Mouse (Mus musculus) heart, postnatal 0 days (tissue): ENCODE measurements around the gene Hoxa1. TPM values are rescaled to one million over a fixed set of nuclear protein-coding genes. Genes with fewer than 3 reads are reported as not detected.

Source experiments
- ATAC-seq: fragments of 200-750 bp; cut with Nextera tagmentation; 2 replicates; pipeline ENCODE4 v1.8.0; 2017; ENCODE audit warnings: low read depth, moderate number of reproducible peaks, moderate library complexity; ENCODE audit not compliant: insufficient read depth
- DNase-seq: peaks from one replicate; pipeline ENCODE4 v3.0.0-alpha.2; 2016; ENCODE audit warnings: low spot score
- H3K27ac ChIP-seq: fragments of 300-500 bp; sonication (generic); 2 replicates; pipeline ENCODE4 v1.5.1; 2014; ENCODE audit warnings: low read depth, mild to moderate bottlenecking
- H3K27me3 ChIP-seq: fragments of 300-500 bp; sonication (generic); 2 replicates; pipeline ENCODE4 v1.6.1; 2014; ENCODE audit warnings: low read length, mixed read lengths; ENCODE audit not compliant: control insufficient read depth, insufficient read depth
- H3K36me3 ChIP-seq: fragments of 300-500 bp; sonication (generic); replicated peaks from 2 replicates; pipeline ENCODE4 v1.6.1; 2014; ENCODE audit warnings: low read length, mixed read lengths; ENCODE audit not compliant: control insufficient read depth, insufficient read depth
- H3K4me1 ChIP-seq: fragments of 300-500 bp; sonication (generic); 2 replicates; pipeline ENCODE4 v1.6.1; 2014; ENCODE audit warnings: antibody characterized with exemption; ENCODE audit not compliant: control insufficient read depth, insufficient read depth
- H3K4me2 ChIP-seq: fragments of 300-500 bp; sonication (generic); 2 replicates; pipeline ENCODE4 v1.6.1; 2014; ENCODE audit warnings: low read depth, mild to moderate bottlenecking, low read length, moderate library complexity
- H3K4me3 ChIP-seq: fragments of 300-500 bp; sonication (generic); 2 replicates; pipeline ENCODE4 v1.5.1; 2014; ENCODE audit warnings: low read depth, low read length
- H3K9ac ChIP-seq: fragments of 300-500 bp; sonication (generic); replicated peaks from 2 replicates; pipeline ENCODE4 v1.6.1; 2014; ENCODE audit warnings: low read depth, low read length, mixed read lengths
- H3K9me3 ChIP-seq: fragments of 300-500 bp; sonication (generic); replicated peaks from 2 replicates; pipeline ENCODE4 v1.6.1; 2016; ENCODE audit warnings: low read length; ENCODE audit not compliant: control insufficient read depth
- CTCF ChIP-seq: IDR thresholded peaks from 2 replicates; pipeline ENCODE4 v1.5.1; 2016; ENCODE audit warnings: antibody characterized with exemption, control low read depth, low read depth
- EP300 ChIP-seq: IDR thresholded peaks from 2 replicates; pipeline ENCODE4 v1.6.1; 2016; ENCODE audit warnings: antibody characterized with exemption, low read depth
- WGBS: fragments of 180-500 bp; shearing (Covaris S2); extraction: QIAGEN DNeasy Blood & Tissue Kit; methylation state at CpG from one replicate; pipeline ENCODE4 v1.1.7; 2014; 5-methylcytosine and 5-hydroxymethylcytosine counted together
- polyA plus RNA-seq: library from polyadenylated mRNA; unstranded; fragments of >200 nt; fragmentation: Nextera tagmentation; extraction: Ambion mirVana; gene quantifications from 2 replicates; pipeline ENCODE4 v1.2.1, GENCODE M21; 2015
- total RNA-seq: library from RNA; depleted of rRNA; stranded (reverse); fragments of >200 nt; gene quantifications from 2 replicates; pipeline ENCODE4 v1.2.3, GENCODE M21; 2014; ENCODE audit warnings: low replicate concordance

Gene Hoxa1
- total and polyA plus RNA-seq, 2 experiments from 2014 or later, result 0.08 TPM; not detected in 1

GRCm38 (mm10) chr6:52182030-52182429, 23.9 kb upstream of the Hoxa1 start:
- WGBS, result 29% methylated on average over 2 of the region's 2 CpGs
- no peaks in the 10 kb centered on the region for H3K9me3 ChIP-seq
- no peak for TF ChIP-seq CTCF
- no peak for TF ChIP-seq EP300
- H3K4me3 ChIP-seq, result no peak overlapping the region
- H3K4me2 ChIP-seq, result no peak overlapping the region
- H3K4me1 ChIP-seq, result no peaks in the 10 kb centered on the region
- H3K9ac ChIP-seq, result no peak overlapping the region
- H3K36me3 ChIP-seq, result no peaks in the 10 kb centered on the region
- DNase-seq (no peak), ATAC-seq (no peak)
- H3K27me3 ChIP-seq, result peaks cover 99% of the 10 kb centered on the region
- H3K27ac ChIP-seq, result no peak overlapping the region

GRCm38 (mm10) chr6:52180726-52181125, 22.6 kb upstream of the Hoxa1 start:
- Histone ChIP-seq H3K9ac (no peak overlapping the region), H3K9me3 (no peaks in the 10 kb centered on the region), H3K4me1 (no peaks in the 10 kb centered on the region), H3K27me3 (peaks cover 99% of the 10 kb centered on the region), H3K4me2 (no peak overlapping the region), H3K4me3 (no peak overlapping the region), H3K27ac (no peak overlapping the region), H3K36me3 (no peaks in the 10 kb centered on the region)
- 23% methylated on average over 3 of the region's 3 CpGs for WGBS
- DNase-seq, result no peak
- ATAC-seq, result no peak
- TF ChIP-seq CTCF (no peak), EP300 (no peak)

- Histone ChIP-seq H3K27me3 (peaks cover 99% of the 10 kb centered on the region), H3K36me3 (no peaks in the 10 kb centered on the region), H3K4me1 (no peaks in the 10 kb centered on the region), H3K4me3 (no peak overlapping the region), H3K27ac (no peak overlapping the region), H3K4me2 (peak overlapping the region; percentile 38; the same call in 1 of the 2 replicates), H3K9me3 (no peaks in the 10 kb centered on the region), H3K9ac (no peak overlapping the region)
- DNase-seq (no peak), ATAC-seq (no peak)
- no peak for TF ChIP-seq EP300
- TF ChIP-seq CTCF, result no peak
- WGBS, result 12% methylated on average over 11 of the region's 11 CpGs
Observed at GRCm38 (mm10) chr6:52180213-52180710, 22.1 kb upstream of the Hoxa1 start.

- peak overlapping the region; percentile 38 for H3K4me2 ChIP-seq
- TF ChIP-seq EP300 (no peak), CTCF (no peak)
- peak overlapping the region; percentile 4 for H3K4me3 ChIP-seq
- no peaks in the 10 kb centered on the region for H3K4me1 ChIP-seq
- H3K9me3 ChIP-seq, result no peaks in the 10 kb centered on the region
- peaks cover 99% of the 10 kb centered on the region for H3K27me3 ChIP-seq
- 2% methylated on average over 10 of the region's 10 CpGs for WGBS
- no peak overlapping the region for H3K9ac ChIP-seq
- no peaks in the 10 kb centered on the region for H3K36me3 ChIP-seq
- H3K27ac ChIP-seq, result no peak overlapping the region
- DNase-seq, result no peak
- no peak for ATAC-seq
Observed at GRCm38 (mm10) chr6:52179690-52180089, 21.6 kb upstream of the Hoxa1 start.

- ATAC-seq, result no peak
- Histone ChIP-seq H3K27me3 (peaks cover 99% of the 10 kb centered on the region), H3K4me2 (peak overlapping the region; percentile 38), H3K4me1 (no peaks in the 10 kb centered on the region), H3K4me3 (peak overlapping the region; percentile 4), H3K27ac (no peak overlapping the region), H3K36me3 (no peaks in the 10 kb centered on the region), H3K9me3 (no peaks in the 10 kb centered on the region), H3K9ac (no peak overlapping the region)
- WGBS, result 12% methylated on average over 4 of the region's 4 CpGs
- no peak for TF ChIP-seq CTCF
- no peak for TF ChIP-seq EP300
- no peak for DNase-seq
Observed at GRCm38 (mm10) chr6:52178918-52179665, 21.0 kb upstream of the Hoxa1 start.
